Mouse (Mus musculus) lung, postnatal 0 days (tissue): ENCODE measurements around the gene Sod2.
"Not testable (repeated sequence)": the region's sequence is repeated elsewhere in the genome, so short reads cannot be mapped to it uniquely, and the experiment has no call there.

Experiments
- CTCF ChIP-seq: IDR thresholded peaks from 2 replicates; pipeline ENCODE4 v1.5.1; 2016; ENCODE audit warnings: antibody characterized with exemption, mild to moderate bottlenecking
- EP300 ChIP-seq: IDR thresholded peaks from 2 replicates; pipeline ENCODE4 v1.6.1; 2016; ENCODE audit warnings: antibody characterized with exemption, mild to moderate bottlenecking, control low read depth

- not testable (repeated sequence) for TF ChIP-seq EP300, CTCF
Measured at GRCm38 (mm10) chr17:13036627-13037192, 30.1 kb downstream of the Sod2 start.
